Mouse (Mus musculus): ENCODE data around the gene Ncapd2. TPM values are rescaled to one million over a fixed set of nuclear protein-coding genes. Genes with fewer than 3 reads are reported as not detected.

The Ncapd2 gene
- total RNA-seq, 2 experiments from 2014 or later, result 205 to 207 TPM

Other genes starting within 250 kb of the Ncapd2 start
- gene Cops7a, start 226.2 kb downstream of the Ncapd2 start, total RNA-seq (2015), result 86.3 and 90.2 TPM in 2 replicates
- 56.1 and 61.8 TPM in 2 replicates for gene Cops7a, start 226.2 kb downstream of the Ncapd2 start, total RNA-seq (2017)
- 0.15 TPM in 1 of 2 replicates, not detected in the other for gene Pianp, start 195.0 kb downstream of the Ncapd2 start, total RNA-seq (2015)
- not detected in 2 replicates for gene Pianp, start 195.0 kb downstream of the Ncapd2 start, total RNA-seq (2017)
- gene Zfp384, start 182.6 kb downstream of the Ncapd2 start, total RNA-seq (2015), result 67.9 and 69.9 TPM in 2 replicates
- 26.2 and 29.3 TPM in 2 replicates for gene Zfp384, start 182.6 kb downstream of the Ncapd2 start, total RNA-seq (2017)
- gene Ing4, start 151.9 kb downstream of the Ncapd2 start, total RNA-seq (2015), result 22.8 and 25.2 TPM in 2 replicates
- 44.4 and 49.8 TPM in 2 replicates for gene Ing4, start 151.9 kb downstream of the Ncapd2 start, total RNA-seq (2017)
- gene Acrbp, start 142.0 kb downstream of the Ncapd2 start, total RNA-seq (2015), result 8.1 and 9.5 TPM in 2 replicates
- 3.6 and 5.8 TPM in 2 replicates for gene Acrbp, start 142.0 kb downstream of the Ncapd2 start, total RNA-seq (2017)
- gene Lpar5, start 123.8 kb downstream of the Ncapd2 start, total RNA-seq (2015), result 6.7 and 10.6 TPM in 2 replicates
- 3.5 and 6.7 TPM in 2 replicates for gene Lpar5, start 123.8 kb downstream of the Ncapd2 start, total RNA-seq (2017)
- 85.7 and 91.6 TPM in 2 replicates for gene Chd4, start 95.7 kb downstream of the Ncapd2 start, total RNA-seq (2015)
- 299 and 375 TPM in 2 replicates for gene Chd4, start 95.7 kb downstream of the Ncapd2 start, total RNA-seq (2017)
- 42.8 and 43.7 TPM in 2 replicates for gene Nop2, start 59.8 kb downstream of the Ncapd2 start, total RNA-seq (2015)
- 82.3 and 83.8 TPM in 2 replicates for gene Nop2, start 59.8 kb downstream of the Ncapd2 start, total RNA-seq (2017)
- 14.3 and 18.1 TPM in 2 replicates for gene Iffo1, start 46.5 kb downstream of the Ncapd2 start, total RNA-seq (2015)
- gene Iffo1, start 46.5 kb downstream of the Ncapd2 start, total RNA-seq (2017), result 14.2 and 15.7 TPM in 2 replicates
- 3,979 and 4,068 TPM in 2 replicates for gene Gapdh, start 25.2 kb downstream of the Ncapd2 start, total RNA-seq (2015)
- gene Gapdh, start 25.2 kb downstream of the Ncapd2 start, total RNA-seq (2017), result 1,418 and 1,569 TPM in 2 replicates
- gene Mrpl51, start 100 bp upstream of the Ncapd2 start, total RNA-seq (2015), result 144 and 171 TPM in 2 replicates
- gene Mrpl51, start 100 bp upstream of the Ncapd2 start, total RNA-seq (2017), result 128 and 156 TPM in 2 replicates
- 10.1 and 15.5 TPM in 2 replicates for gene Vamp1, start 23.9 kb upstream of the Ncapd2 start, total RNA-seq (2015)
- gene Vamp1, start 23.9 kb upstream of the Ncapd2 start, total RNA-seq (2017), result 6.2 and 9.1 TPM in 2 replicates
- gene Tapbpl, start 40.2 kb upstream of the Ncapd2 start, total RNA-seq (2015), result 5.2 and 7.4 TPM in 2 replicates
- 16.2 and 18.6 TPM in 2 replicates for gene Tapbpl, start 40.2 kb upstream of the Ncapd2 start, total RNA-seq (2017)
- gene Cd27, start 45.3 kb upstream of the Ncapd2 start, total RNA-seq (2015), result 44.7 and 60.2 TPM in 2 replicates
- gene Cd27, start 45.3 kb upstream of the Ncapd2 start, total RNA-seq (2017), result 28.9 and 41.9 TPM in 2 replicates
- gene Tuba3a, start 94.3 kb upstream of the Ncapd2 start, total RNA-seq (2015), result not detected in 2 replicates
- not detected in 2 replicates for gene Tuba3a, start 94.3 kb upstream of the Ncapd2 start, total RNA-seq (2017)
- 17.5 and 18.7 TPM in 2 replicates for gene Ltbr, start 122.2 kb upstream of the Ncapd2 start, total RNA-seq (2015)
- gene Ltbr, start 122.2 kb upstream of the Ncapd2 start, total RNA-seq (2017), result 28.2 and 43.7 TPM in 2 replicates
- 21.8 and 22.9 TPM in 2 replicates for gene Scnn1a, start 129.0 kb upstream of the Ncapd2 start, total RNA-seq (2015)
- 0.75 and 1.7 TPM in 2 replicates for gene Scnn1a, start 129.0 kb upstream of the Ncapd2 start, total RNA-seq (2017)
- gene Tnfrsf1a, start 157.7 kb upstream of the Ncapd2 start, total RNA-seq (2015), result 56.9 and 61.8 TPM in 2 replicates
- 56.6 and 57.1 TPM in 2 replicates for gene Tnfrsf1a, start 157.7 kb upstream of the Ncapd2 start, total RNA-seq (2017)
- not detected in 2 replicates for gene Plekhg6, start 189.1 kb upstream of the Ncapd2 start, total RNA-seq (2015)
- not detected in 2 replicates for gene Plekhg6, start 189.1 kb upstream of the Ncapd2 start, total RNA-seq (2017)